Mouse (Mus musculus) intestine, postnatal 0 days (tissue): ENCODE measurements at regions not wholly inside any gene's neighbourhood (a gene's known extent, or its start where the extent isn't known, plus 50 kb on each side); places are given as distances from the start of the nearest gene placed in this dataset.

Source experiments
- ATAC-seq: fragments of 200-750 bp; cut with Nextera tagmentation; 2 replicates; pipeline ENCODE4 v1.8.0; 2017; ENCODE audit warnings: mild to moderate bottlenecking, moderate TSS enrichment, moderate library complexity
- H3K27ac ChIP-seq: fragments of 300-500 bp; sonication (generic); 2 replicates; pipeline ENCODE4 v1.5.1; 2014; ENCODE audit warnings: mild to moderate bottlenecking, low read depth, low read length, moderate library complexity
- H3K27me3 ChIP-seq: fragments of 300-500 bp; sonication (generic); replicated peaks from 2 replicates; pipeline ENCODE4 v1.6.1; 2014; ENCODE audit warnings: low read length, mixed read lengths; ENCODE audit not compliant: control insufficient read depth, insufficient read depth
- H3K36me3 ChIP-seq: fragments of 300-500 bp; sonication (generic); 2 replicates; pipeline ENCODE4 v1.6.1; 2014; ENCODE audit warnings: mild to moderate bottlenecking, moderate library complexity; ENCODE audit not compliant: control insufficient read depth, insufficient read depth
- H3K4me1 ChIP-seq: fragments of 300-500 bp; sonication (generic); replicated peaks from 2 replicates; pipeline ENCODE4 v1.6.1; 2014; ENCODE audit warnings: antibody characterized with exemption, low read length, mixed read lengths; ENCODE audit not compliant: control insufficient read depth, insufficient read depth
- H3K4me2 ChIP-seq: fragments of 300-500 bp; sonication (generic); replicated peaks from 2 replicates; pipeline ENCODE4 v1.6.1; 2014; ENCODE audit warnings: low read depth, mild to moderate bottlenecking, moderate library complexity
- H3K4me3 ChIP-seq: fragments of 300-500 bp; sonication (generic); 2 replicates; pipeline ENCODE4 v1.5.1; 2014; ENCODE audit warnings: low read depth, low read length
- H3K9ac ChIP-seq: fragments of 300-500 bp; sonication (generic); 2 replicates; pipeline ENCODE4 v1.6.1; 2014; ENCODE audit warnings: mild to moderate bottlenecking, low read depth, low read length
- H3K9me3 ChIP-seq: fragments of 300-500 bp; sonication (generic); 2 replicates; pipeline ENCODE4 v1.6.1; 2016; ENCODE audit warnings: mixed run types; ENCODE audit not compliant: control insufficient read depth
- CTCF ChIP-seq: sonication (generic); IDR thresholded peaks from 2 replicates; pipeline ENCODE4 v1.5.1; 2016; ENCODE audit warnings: low read depth, mild to moderate bottlenecking, control low read depth, antibody characterized with exemption, moderate library complexity
- WGBS: fragments of 180-500 bp; shearing (Covaris S2); extraction: QIAGEN DNeasy Blood & Tissue Kit; methylation state at CpG from one replicate; pipeline ENCODE4 v1.1.7; 2014; 5-methylcytosine and 5-hydroxymethylcytosine counted together

DNA sequence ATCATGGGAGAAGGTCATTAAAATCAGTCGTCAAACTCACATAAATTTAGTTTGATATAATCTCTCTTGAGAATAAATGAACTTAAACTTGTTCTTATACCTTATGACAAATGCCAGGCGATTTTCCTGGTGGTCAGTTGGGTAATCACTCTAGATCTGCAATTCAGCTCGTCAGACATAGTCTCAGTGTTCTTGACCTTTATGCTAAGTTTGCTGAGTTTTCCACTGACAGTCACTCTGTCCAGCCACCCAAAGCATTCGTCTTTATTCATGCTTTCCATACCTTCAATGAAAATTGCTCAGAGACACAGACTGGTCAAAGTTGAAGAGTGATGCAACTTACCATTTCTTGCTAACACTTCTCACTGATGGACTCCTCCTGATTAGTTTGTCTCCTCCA is 126.1 kb upstream of the Fam83b start:
- no peaks in the 10 kb centered on the region for H3K9me3 ChIP-seq
- no peak for TF ChIP-seq CTCF
- H3K36me3 ChIP-seq = no peaks in the 10 kb centered on the region
- H3K4me3 ChIP-seq = no peak overlapping the region
- H3K27me3 ChIP-seq = no peaks in the 10 kb centered on the region
- WGBS = 73% methylated on average over 4 of the region's 4 CpGs
- H3K4me2 ChIP-seq = no peak overlapping the region
- ATAC-seq = no peak
- H3K4me1 ChIP-seq = no peaks in the 10 kb centered on the region
- H3K9ac ChIP-seq = no peak overlapping the region
- H3K27ac ChIP-seq = no peak overlapping the region

DNA sequence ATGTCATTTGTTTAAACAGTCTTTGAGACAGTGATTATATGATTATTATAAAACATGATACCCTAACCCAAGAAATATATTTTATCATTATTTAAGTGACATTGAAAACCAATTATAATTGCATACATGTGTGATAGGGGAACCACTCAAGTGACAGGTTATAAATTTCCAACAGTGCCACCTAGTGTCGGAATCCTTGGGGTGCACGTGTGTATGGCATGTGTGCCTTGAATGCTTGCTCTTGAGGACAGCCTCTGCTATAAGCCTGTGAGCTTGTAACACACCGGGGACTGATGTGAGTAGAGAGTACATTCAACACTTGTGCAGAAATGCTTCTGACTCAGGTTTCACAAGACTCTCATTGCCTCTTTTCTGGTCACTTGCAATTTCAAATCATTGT is 93.9 kb upstream of the Fam83b start:
- H3K4me3 ChIP-seq = no peak overlapping the region
- no peak overlapping the region for H3K27ac ChIP-seq
- H3K27me3 ChIP-seq = no peaks in the 10 kb centered on the region
- H3K4me2 ChIP-seq = no peak overlapping the region
- no peaks in the 10 kb centered on the region for H3K36me3 ChIP-seq
- peak; percentile 54; the same call in 1 of the 2 replicates for ATAC-seq
- TF ChIP-seq CTCF = peak; percentile 77
- H3K4me1 ChIP-seq = no peaks in the 10 kb centered on the region
- WGBS = 18% methylated on average over 3 of the region's 3 CpGs
- no peak overlapping the region for H3K9ac ChIP-seq
- H3K9me3 ChIP-seq = no peaks in the 10 kb centered on the region

DNA sequence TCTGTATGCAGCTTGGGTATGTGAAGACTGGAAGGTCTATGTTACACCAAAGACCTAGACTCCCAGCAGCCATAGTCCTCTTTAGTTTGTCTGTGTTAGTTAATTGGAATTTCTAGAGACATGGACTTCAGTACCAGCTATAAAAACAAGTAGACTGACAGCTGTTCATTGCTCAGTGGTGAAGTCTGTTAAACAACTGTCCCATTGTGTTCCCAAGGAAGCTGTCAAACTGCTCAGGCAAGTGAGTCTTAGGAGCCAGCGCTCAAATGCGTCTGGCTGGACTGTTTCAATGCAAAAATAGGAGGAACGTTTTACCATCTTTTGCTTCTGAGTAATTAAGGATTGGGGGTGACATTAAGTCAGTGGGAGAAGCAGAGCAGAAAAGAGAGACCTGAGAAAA is 92.9 kb upstream of the Fam83b start:
- WGBS = 28% methylated on average over 3 of the region's 3 CpGs
- Histone ChIP-seq H3K4me2 (no peak overlapping the region), H3K27ac (no peak overlapping the region), H3K36me3 (no peaks in the 10 kb centered on the region), H3K27me3 (no peaks in the 10 kb centered on the region), H3K4me1 (no peaks in the 10 kb centered on the region), H3K4me3 (no peak overlapping the region), H3K9ac (no peak overlapping the region), H3K9me3 (no peaks in the 10 kb centered on the region)
- TF ChIP-seq CTCF = no peak
- ATAC-seq = peak; percentile 78

DNA sequence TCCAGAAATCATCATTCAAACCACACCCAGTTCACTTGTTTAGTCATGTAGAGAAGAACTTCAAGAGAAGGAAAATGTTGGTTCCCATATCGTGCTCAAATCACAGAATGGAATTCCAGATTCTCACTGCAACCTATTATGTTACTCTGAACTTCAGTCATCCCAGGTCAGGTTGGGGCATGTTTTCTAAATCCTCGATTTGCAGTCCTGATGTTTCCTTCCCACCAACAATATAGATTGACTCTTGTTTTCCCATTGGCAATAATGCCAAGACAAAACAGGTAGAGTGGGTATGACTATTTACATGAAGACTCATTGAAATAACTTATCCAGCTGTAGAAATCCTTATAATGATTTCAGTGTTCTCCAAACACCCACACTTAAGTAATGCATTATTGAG is 86.4 kb upstream of the Fam83b start:
- TF ChIP-seq CTCF = no peak
- Histone ChIP-seq H3K9me3 (no peaks in the 10 kb centered on the region), H3K27me3 (no peaks in the 10 kb centered on the region), H3K4me1 (no peaks in the 10 kb centered on the region), H3K36me3 (no peaks in the 10 kb centered on the region), H3K9ac (no peak overlapping the region), H3K27ac (no peak overlapping the region), H3K4me3 (no peak overlapping the region), H3K4me2 (no peak overlapping the region)
- ATAC-seq = no peak
- WGBS = 90% methylated on average over 2 of the region's 2 CpGs

DNA sequence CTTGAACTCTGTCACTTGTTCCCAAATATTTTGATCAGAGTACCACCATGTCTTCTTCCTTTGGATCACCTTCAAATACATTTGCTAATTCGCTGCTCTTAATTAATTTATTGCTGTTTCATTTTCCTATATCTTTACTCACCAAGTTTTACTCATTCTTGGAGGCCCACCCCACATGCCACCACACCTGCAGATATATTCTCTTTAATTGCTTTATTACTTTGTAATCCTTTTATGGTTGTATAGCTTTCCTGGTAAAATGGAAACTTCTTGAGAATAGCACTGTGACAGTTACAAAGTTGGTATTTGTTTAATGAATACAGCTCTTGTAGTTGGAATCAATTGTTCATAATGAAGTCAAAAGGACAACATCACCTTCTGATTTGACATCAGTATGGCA is 82.6 kb upstream of the Fam83b start:
- Histone ChIP-seq H3K27ac (no peak overlapping the region), H3K4me2 (no peak overlapping the region), H3K9ac (no peak overlapping the region), H3K9me3 (no peaks in the 10 kb centered on the region), H3K4me3 (no peak overlapping the region), H3K4me1 (no peaks in the 10 kb centered on the region), H3K36me3 (no peaks in the 10 kb centered on the region), H3K27me3 (no peaks in the 10 kb centered on the region)
- TF ChIP-seq CTCF = no peak
- 44% methylated on average over 1 of the region's 1 CpGs for WGBS
- peak; percentile 60; the same call in 1 of the 2 replicates for ATAC-seq

DNA sequence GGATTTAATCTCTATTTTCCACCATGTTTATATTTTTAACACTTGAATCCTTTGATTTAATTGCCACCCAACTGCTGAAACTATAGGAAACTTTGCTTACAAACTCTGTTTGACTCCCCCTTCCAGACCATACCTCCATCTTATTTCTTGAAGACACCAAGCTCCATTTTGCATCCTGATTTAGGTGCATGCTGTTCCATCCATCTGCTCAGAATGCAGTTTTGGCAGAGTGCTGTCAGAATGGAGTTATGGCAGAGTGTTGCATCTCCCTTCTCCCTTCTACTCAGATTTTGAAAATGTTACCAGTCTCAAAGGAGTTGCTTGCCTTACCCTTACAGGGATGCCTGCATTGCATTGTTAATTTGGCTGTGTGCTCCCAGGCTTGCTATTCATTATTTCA is 79.5 kb upstream of the Fam83b start:
- H3K9me3 ChIP-seq = no peaks in the 10 kb centered on the region
- H3K9ac ChIP-seq = no peak overlapping the region
- no peak overlapping the region for H3K4me3 ChIP-seq
- H3K36me3 ChIP-seq = no peaks in the 10 kb centered on the region
- no peak for ATAC-seq
- TF ChIP-seq CTCF = no peak
- no peak overlapping the region for H3K4me2 ChIP-seq
- H3K27ac ChIP-seq = no peak overlapping the region
- no peaks in the 10 kb centered on the region for H3K27me3 ChIP-seq
- H3K4me1 ChIP-seq = no peaks in the 10 kb centered on the region
